Mouse (Mus musculus) ES-Bruce4 (cell line): ENCODE measurements around the gene Hsd17b14. TPM values are rescaled to one million over a fixed set of nuclear protein-coding genes. Genes with fewer than 3 reads are reported as not detected.
A peak's percentile ranks its signal among the peaks of the same experiment; 100 is the strongest.
"Not testable (repeated sequence)": the region's sequence is repeated elsewhere in the genome, so short reads cannot be mapped to it uniquely, and the experiment has no call there.

Experiments used
- H3K27ac ChIP-seq: 2 replicates; pipeline ENCODE4 v1.5.1; 2012; ENCODE audit warnings: low read length, inconsistent platforms; ENCODE audit not compliant: insufficient read depth
- H3K27me3 ChIP-seq: 2 replicates; pipeline ENCODE4 v1.6.1; 2012; ENCODE audit warnings: mild to moderate bottlenecking, low read length, inconsistent platforms; ENCODE audit not compliant: control insufficient read depth, poor library complexity, insufficient read depth, severe bottlenecking
- H3K36me3 ChIP-seq: 2 replicates; pipeline ENCODE4 v1.6.1; 2012; ENCODE audit warnings: inconsistent platforms, mild to moderate bottlenecking, low read length, moderate library complexity; ENCODE audit not compliant: control insufficient read depth, poor library complexity, insufficient read depth, severe bottlenecking
- H3K4me1 ChIP-seq: one replicate; pipeline ENCODE4 v1.8.1; 2011; ENCODE audit warnings: low read length; ENCODE audit not compliant: control insufficient read depth, insufficient read depth
- H3K4me3 ChIP-seq: 2 replicates; pipeline ENCODE4 v1.5.1; 2011; ENCODE audit warnings: low read depth, mild to moderate bottlenecking, low read length
- H3K9ac ChIP-seq: 2 replicates; pipeline ENCODE4 v1.6.1; 2012; ENCODE audit warnings: low read depth, mild to moderate bottlenecking, inconsistent platforms; ENCODE audit not compliant: poor library complexity, severe bottlenecking
- H3K9me3 ChIP-seq: replicated peaks from 2 replicates; pipeline ENCODE4 v1.6.1; 2012; ENCODE audit warnings: mild to moderate bottlenecking, low read length, inconsistent platforms; ENCODE audit not compliant: control insufficient read depth, poor library complexity, insufficient read depth, severe bottlenecking
- CTCF ChIP-seq: IDR thresholded peaks from one replicate; pipeline ENCODE4 v1.8.1; 2011; ENCODE audit warnings: low read depth, low read length
- EP300 ChIP-seq: IDR thresholded peaks from 2 replicates; pipeline ENCODE4 v1.6.1; 2011; ENCODE audit warnings: low read depth, low read length; ENCODE audit not compliant: insufficient read depth
- POLR2A ChIP-seq: IDR thresholded peaks from one replicate; pipeline ENCODE4 v1.8.1; 2011; ENCODE audit warnings: low read length; ENCODE audit not compliant: insufficient read depth
- polyA plus RNA-seq: library from polyadenylated mRNA; stranded (reverse); fragments of >200 nt; gene quantifications from 2 replicates; pipeline ENCODE4 v1.2.4, GENCODE M21; 2011; ENCODE audit warnings: low read depth; ENCODE audit not compliant: missing spikeins, insufficient read depth, insufficient read length

Hsd17b14 gene
- polyA plus RNA-seq, 1 experiment, result 55.0 TPM

- Histone ChIP-seq H3K4me3 (peak within 1 kb of the TSS; percentile 76), H3K27ac (peak within 1 kb of the TSS; percentile 67), H3K27me3 (no peaks in the 10 kb centered on the region), H3K4me1 (peaks cover 4% of the 10 kb centered on the region), H3K36me3 (peaks cover 12% of the 10 kb centered on the region), H3K9me3 (no peaks in the 10 kb centered on the region), H3K9ac (peak within 1 kb of the TSS; percentile 67)
- TF ChIP-seq POLR2A (peak; percentile 96), CTCF (no peak), EP300 (no peak)
Observed at GRCm38 (mm10) chr7:45525809-45526473, 28.8 kb upstream of the Hsd17b14 start, which contains the start of the genes Ppp1r15a and Plekha4. Gene Ppp1r15a (minus strand): TSS chr7:45526268. Gene Plekha4 (plus strand): TSS chr7:45526330.

- Histone ChIP-seq H3K4me1 (peaks cover 4% of the 10 kb centered on the region), H3K27ac (peak overlapping the region; percentile 67), H3K27me3 (no peaks in the 10 kb centered on the region), H3K9ac (peak overlapping the region; percentile 67), H3K4me3 (peak overlapping the region; percentile 76), H3K9me3 (no peaks in the 10 kb centered on the region), H3K36me3 (peaks cover 12% of the 10 kb centered on the region)
- TF ChIP-seq EP300 (no peak), CTCF (no peak), POLR2A (no peak)
Observed at GRCm38 (mm10) chr7:45526474-45527120, 28.1 kb upstream of the Hsd17b14 start.

- not testable (repeated sequence) for H3K27me3 ChIP-seq, H3K9me3 ChIP-seq, H3K4me1 ChIP-seq, H3K27ac ChIP-seq, H3K9ac ChIP-seq
- peaks cover 12% of the 10 kb centered on the region for H3K36me3 ChIP-seq
- peak overlapping the region; percentile 5; the same call in 1 of the 2 replicates for H3K4me3 ChIP-seq
Observed at GRCm38 (mm10) chr7:45527169-45527568, 27.5 kb upstream of the Hsd17b14 start.

- no peak overlapping the region for H3K9ac ChIP-seq
- H3K27me3 ChIP-seq, result no peaks in the 10 kb centered on the region
- no peak for TF ChIP-seq POLR2A
- no peak for TF ChIP-seq EP300
- TF ChIP-seq CTCF, result no peak
Observed at GRCm38 (mm10) chr7:45529461-45529860, 25.2 kb upstream of the Hsd17b14 start.

GRCm38 (mm10) chr7:45530643-45531042 lies 24.1 kb upstream of the Hsd17b14 start:
- Histone ChIP-seq H3K9me3 (no peaks in the 10 kb centered on the region), H3K4me1 (peaks cover 9% of the 10 kb centered on the region), H3K4me3 (no peak overlapping the region), H3K9ac (no peak overlapping the region), H3K27ac (no peak overlapping the region), H3K27me3 (no peaks in the 10 kb centered on the region), H3K36me3 (no peaks in the 10 kb centered on the region)
- TF ChIP-seq POLR2A, result no peak
- TF ChIP-seq EP300, result no peak
- TF ChIP-seq CTCF, result no peak

More at GRCm38 (mm10) chr7:45529461-45529860, 25.2 kb upstream of the Hsd17b14 start:
- H3K4me1 ChIP-seq, result peaks cover 7% of the 10 kb centered on the region
- H3K4me3 ChIP-seq, result no peak overlapping the region
- no peak overlapping the region for H3K27ac ChIP-seq
- peaks cover 2% of the 10 kb centered on the region for H3K36me3 ChIP-seq
- H3K9me3 ChIP-seq, result no peaks in the 10 kb centered on the region

GRCm38 (mm10) chr7:45535676-45536075 lies 19.0 kb upstream of the Hsd17b14 start:
- peaks cover 6% of the 10 kb centered on the region for H3K4me1 ChIP-seq

More at GRCm38 (mm10) chr7:45535676-45536075, 19.0 kb upstream of the Hsd17b14 start:
- no peak overlapping the region for H3K9ac ChIP-seq
- H3K36me3 ChIP-seq, result no peaks in the 10 kb centered on the region
- H3K27ac ChIP-seq, result no peak overlapping the region
- TF ChIP-seq EP300 (no peak), POLR2A (no peak)
- H3K27me3 ChIP-seq, result no peaks in the 10 kb centered on the region
- H3K9me3 ChIP-seq, result no peaks in the 10 kb centered on the region
- no peak overlapping the region for H3K4me3 ChIP-seq
